Mouse (Mus musculus): ENCODE data around the gene Zbtb22.
A peak's percentile ranks its signal among the peaks of the same experiment; 100 is the strongest.

DNA sequence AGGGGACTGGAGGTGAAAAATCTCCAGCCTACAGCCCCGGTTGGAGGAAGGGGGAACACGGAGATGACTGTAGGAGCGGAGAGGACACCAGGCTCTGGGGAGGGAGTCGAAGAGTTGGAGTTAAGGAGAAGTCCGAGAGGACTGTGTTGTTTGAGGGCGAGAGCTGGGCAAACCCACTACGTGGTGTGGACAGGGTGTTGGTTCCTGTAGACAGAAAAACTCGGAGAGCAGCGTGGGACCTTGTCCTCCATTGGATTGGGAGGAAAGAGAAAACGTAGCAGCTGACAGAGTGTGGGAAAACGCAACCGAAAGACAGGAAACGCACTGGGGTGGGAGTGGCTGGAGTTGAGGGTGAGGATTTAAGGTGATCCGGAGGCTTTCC lies 5.8 kb upstream of the Zbtb22 start:
- no peak for TF ChIP-seq CTCF (IDR thresholded peaks at IDR 0.05; ENCODE audit: extremely low read depth, insufficient read length, insufficient replicate concordance, low read depth, low read length)
- peak; percentile 43; the same call in 1 of the 2 replicates for TF ChIP-seq POLR2A (IDR thresholded peaks at IDR 0.05; ENCODE audit: low read depth, low read length)

All from small intestine, adult 2 months (tissue).